Mouse (Mus musculus) Patski (cell line): Measurements from ENCODE around the gene Fam162a. TPM values are rescaled to one million over a fixed set of nuclear protein-coding genes. Genes with fewer than 3 reads are reported as not detected.
A peak's percentile ranks its signal among the peaks of the same experiment; 100 is the strongest.

Experiments used
- ATAC-seq: fragments of 100-300 bp; one replicate; pipeline ENCODE4 v1.8.0; 2021
- CTCF ChIA-PET: fragments of 350-600 bp; sonication (Branson Sonifier 250); formaldehyde crosslinking; loops from one replicate; lab custom pipeline; 2022; ENCODE audit warnings: inconsistent platforms; lab: Charles Lee
- POLR2A ChIA-PET: fragments of 350-600 bp; sonication (Branson Sonifier 250); formaldehyde crosslinking; loops from one replicate; lab custom pipeline; 2022; ENCODE audit warnings: antibody characterized with exemption, inconsistent platforms; lab: Charles Lee
- DNase-seq: peaks from one replicate; pipeline ENCODE4 v3.0.0-alpha.2; 2011; ENCODE audit warnings: low read depth, low spot score
- H3K27me3 ChIP-seq: fragments of 371-371 bp; one replicate; pipeline ENCODE4 v1.5.1; 2021
- CTCF ChIP-seq: fragments of 100-300 bp; IDR thresholded peaks from one replicate; pipeline ENCODE4 v1.5.1; 2021
- in situ Hi-C: fragments of 300-500 bp; cut with MboI; formaldehyde crosslinking; loops from 3 replicates; pipeline ENCODE4 v1.11.1; 2018; ENCODE audit warnings: low pct_unique_long_range_greater_than_20kb, mixed read lengths
- polyA plus RNA-seq: library from polyadenylated mRNA; unstranded; gene quantifications from one replicate; pipeline ENCODE4 v1.2.3, GENCODE M21; 2021

Fam162a gene
- polyA plus RNA-seq, 1 experiment from 2014 or later: 285 TPM

- in situ Hi-C loops: loop anchor here (25.0 kb wide), 2 partner anchors 723 to 923 kb away; partner anchors contain the start of gene Polq
- CTCF ChIA-PET: interaction anchor here (1.0 to 2.1 kb wide), 4 partner anchors 9 to 20 kb away, joined by 3 to 13 read pairs (median 4); no protein-coding TSS in a partner anchor
- ATAC-seq (no peak), DNase-seq (no peak)
- no peaks in the 10 kb centered on the region for H3K27me3 ChIP-seq
- TF ChIP-seq CTCF: no peak
- POLR2A ChIA-PET: interaction anchor here (1.0 kb wide), 1 partner anchor 20 kb away, joined by 3 read pairs; no protein-coding TSS in a partner anchor
These were observed 17.7 kb upstream of the Fam162a start for GRCm38 (mm10) chr16:36089065-36089464.

- ATAC-seq (no peak), DNase-seq (no peak)
- no peak for TF ChIP-seq CTCF
- H3K27me3 ChIP-seq: no peaks in the 10 kb centered on the region
- CTCF ChIA-PET: interaction anchor here (1.1 kb wide), 1 partner anchor 16 kb away, joined by 3 read pairs; no protein-coding TSS in a partner anchor
- POLR2A ChIA-PET: no interaction called here
- in situ Hi-C loops: loop anchor here (25.0 kb wide), 2 partner anchors 724 to 924 kb away; partner anchors contain the start of gene Polq
These were observed 16.5 kb upstream of the Fam162a start for GRCm38 (mm10) chr16:36087846-36088245.

GRCm38 (mm10) chr16:36079916-36080315 is 8.5 kb upstream of the Fam162a start:
- no peaks in the 10 kb centered on the region for H3K27me3 ChIP-seq
- POLR2A ChIA-PET: no interaction called here
- no peak for DNase-seq
- ATAC-seq: no peak
- CTCF ChIA-PET: interaction anchor here (4.2 kb wide), 1 partner anchor 10 kb away, joined by 13 read pairs; no protein-coding TSS in a partner anchor
- in situ Hi-C loops: loop anchor here (25.0 kb wide), 2 partner anchors 732 to 932 kb away; partner anchors contain the start of gene Polq
- TF ChIP-seq CTCF: no peak

- ChIA-PET POLR2A (no interaction called here), CTCF (interaction anchor here (1.1 kb wide), 1 partner anchor 15 kb away, joined by 4 read pairs; no protein-coding TSS in a partner anchor)
- no peak for ATAC-seq
- H3K27me3 ChIP-seq: no peaks in the 10 kb centered on the region
- in situ Hi-C loops: loop anchor here (25.0 kb wide), 2 partner anchors 738 to 938 kb away; partner anchors contain the start of gene Polq
- no peak for DNase-seq
- no peak for TF ChIP-seq CTCF
These were observed 3.4 kb upstream of the Fam162a start for GRCm38 (mm10) chr16:36074772-36075171.

GRCm38 (mm10) chr16:36072410-36073011 is 1.1 kb upstream of the Fam162a start:
- in situ Hi-C loops: no loop called here
- POLR2A ChIA-PET: no interaction called here
- DNase-seq (no peak), ATAC-seq (no peak)
- no peaks in the 10 kb centered on the region for H3K27me3 ChIP-seq
- TF ChIP-seq CTCF: no peak
- CTCF ChIA-PET: interaction anchor here (0.9 to 1.5 kb wide), 3 partner anchors 14 to 28 kb away, joined by 3 to 4 read pairs (median 3); no protein-coding TSS in a partner anchor

- DNase-seq (no peak), ATAC-seq (peak; percentile 12)
- no peaks in the 10 kb centered on the region for H3K27me3 ChIP-seq
- TF ChIP-seq CTCF: no peak
- ChIA-PET CTCF (interaction anchor here (1.0 to 1.1 kb wide), 3 partner anchors 10 to 31 kb away, joined by 3 read pairs; no protein-coding TSS in a partner anchor), POLR2A (no interaction called here)
- in situ Hi-C loops: no loop called here
These were observed 334 bp downstream of the Fam162a start for GRCm38 (mm10) chr16:36071071-36071449.

GRCm38 (mm10) chr16:36069819-36070575 is 1.4 kb downstream of the Fam162a start:
- no peak for TF ChIP-seq CTCF
- POLR2A ChIA-PET: interaction anchor here (0.6 kb wide), 1 partner anchor 503 kb away, joined by 3 read pairs; no protein-coding TSS in a partner anchor
- in situ Hi-C loops: no loop called here
- no peaks in the 10 kb centered on the region for H3K27me3 ChIP-seq
- CTCF ChIA-PET: interaction anchor here (1.0 to 1.4 kb wide), 4 partner anchors 9 to 30 kb away, joined by 3 read pairs; no protein-coding TSS in a partner anchor
- ATAC-seq: no peak
- DNase-seq: no peak

- CTCF ChIA-PET: interaction anchor here (1.1 to 1.4 kb wide), 4 partner anchors 13 to 20 kb away, joined by 3 read pairs; no protein-coding TSS in a partner anchor
- POLR2A ChIA-PET: interaction anchor here (1.5 kb wide), 1 partner anchor 21 kb away, joined by 3 read pairs; no protein-coding TSS in a partner anchor
- no peak for ATAC-seq
- no peak for TF ChIP-seq CTCF
- no peaks in the 10 kb centered on the region for H3K27me3 ChIP-seq
- no peak for DNase-seq
- in situ Hi-C loops: no loop called here
These were observed 3.0 kb downstream of the Fam162a start for GRCm38 (mm10) chr16:36068356-36068755.

- ChIA-PET CTCF (interaction anchor here (1.2 to 1.6 kb wide), 3 partner anchors 12 to 20 kb away, joined by 3 to 4 read pairs (median 3); no protein-coding TSS in a partner anchor), POLR2A (interaction anchor here (0.7 kb wide), 1 partner anchor 27 kb away, joined by 3 read pairs; no protein-coding TSS in a partner anchor)
- no peaks in the 10 kb centered on the region for H3K27me3 ChIP-seq
- ATAC-seq (no peak), DNase-seq (no peak)
- TF ChIP-seq CTCF: no peak
- in situ Hi-C loops: no loop called here
These were observed 3.7 kb downstream of the Fam162a start for GRCm38 (mm10) chr16:36067694-36068093.

GRCm38 (mm10) chr16:36064904-36065303 is 6.5 kb downstream of the Fam162a start:
- ChIA-PET POLR2A (no interaction called here), CTCF (no interaction called here)
- no peaks in the 10 kb centered on the region for H3K27me3 ChIP-seq
- DNase-seq: no peak
- in situ Hi-C loops: no loop called here
- no peak for ATAC-seq
- TF ChIP-seq CTCF: no peak
